Mouse (Mus musculus) liver, postnatal 0 days (tissue): ENCODE results near the gene Ramac.
A peak's percentile ranks its signal among the peaks of the same experiment; 100 is the strongest.

ENCODE experiments used
- CTCF ChIP-seq: sonication (generic); IDR thresholded peaks from 2 replicates; pipeline ENCODE4 v1.5.1; 2016; ENCODE audit warnings: antibody characterized with exemption, low read depth
- EP300 ChIP-seq: IDR thresholded peaks from 2 replicates; pipeline ENCODE4 v1.6.1; 2016; ENCODE audit warnings: antibody characterized with exemption, low read depth, mild to moderate bottlenecking

- TF ChIP-seq CTCF (peak; percentile 66), EP300 (no peak)
Measured at GRCm38 (mm10) chr7:81763110-81763845, 553 bp downstream of the Ramac start.
